Mouse (Mus musculus) thymus, postnatal 10 days (tissue): ENCODE data around the gene Coro2a.

Experiments used
- DNase-seq, 2 experiments: peaks; one replicate each; pipeline ENCODE4 v3.0.0; 2021; ENCODE audit warnings: low spot score in 2 of 2

Gene Coro2a

DNA sequence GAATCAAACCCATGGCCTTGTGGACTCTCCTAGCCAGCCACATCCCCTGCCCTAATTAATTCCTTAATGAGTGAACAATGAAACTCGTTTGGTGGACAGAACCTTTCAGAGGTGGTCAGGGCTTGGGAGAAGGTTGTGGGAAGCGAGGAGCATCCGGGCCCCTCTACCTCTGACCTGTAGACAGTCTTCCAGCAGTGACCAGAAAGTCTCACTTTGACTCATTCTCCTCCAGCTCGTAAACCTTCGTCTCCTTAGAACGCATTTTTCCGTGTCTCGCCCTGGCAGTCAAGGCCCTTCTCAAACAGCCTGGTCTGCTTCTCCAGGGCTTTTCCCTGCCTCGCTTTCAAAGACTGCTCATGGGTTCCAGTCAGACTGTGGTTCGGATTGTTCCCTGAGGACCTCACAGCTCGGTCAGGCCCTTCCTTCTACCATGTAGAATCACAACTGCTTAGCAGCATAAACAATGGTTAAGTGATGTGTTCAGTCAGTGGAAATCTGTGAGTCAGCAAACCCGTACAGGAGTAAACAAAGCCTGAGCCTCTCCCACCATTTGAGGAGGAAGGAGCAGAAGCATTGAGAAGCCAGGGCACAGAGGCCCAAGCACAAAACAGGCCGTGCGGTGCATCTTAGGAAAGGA is 41.8 kb downstream of the Coro2a start:
- no peak for DNase-seq

DNA sequence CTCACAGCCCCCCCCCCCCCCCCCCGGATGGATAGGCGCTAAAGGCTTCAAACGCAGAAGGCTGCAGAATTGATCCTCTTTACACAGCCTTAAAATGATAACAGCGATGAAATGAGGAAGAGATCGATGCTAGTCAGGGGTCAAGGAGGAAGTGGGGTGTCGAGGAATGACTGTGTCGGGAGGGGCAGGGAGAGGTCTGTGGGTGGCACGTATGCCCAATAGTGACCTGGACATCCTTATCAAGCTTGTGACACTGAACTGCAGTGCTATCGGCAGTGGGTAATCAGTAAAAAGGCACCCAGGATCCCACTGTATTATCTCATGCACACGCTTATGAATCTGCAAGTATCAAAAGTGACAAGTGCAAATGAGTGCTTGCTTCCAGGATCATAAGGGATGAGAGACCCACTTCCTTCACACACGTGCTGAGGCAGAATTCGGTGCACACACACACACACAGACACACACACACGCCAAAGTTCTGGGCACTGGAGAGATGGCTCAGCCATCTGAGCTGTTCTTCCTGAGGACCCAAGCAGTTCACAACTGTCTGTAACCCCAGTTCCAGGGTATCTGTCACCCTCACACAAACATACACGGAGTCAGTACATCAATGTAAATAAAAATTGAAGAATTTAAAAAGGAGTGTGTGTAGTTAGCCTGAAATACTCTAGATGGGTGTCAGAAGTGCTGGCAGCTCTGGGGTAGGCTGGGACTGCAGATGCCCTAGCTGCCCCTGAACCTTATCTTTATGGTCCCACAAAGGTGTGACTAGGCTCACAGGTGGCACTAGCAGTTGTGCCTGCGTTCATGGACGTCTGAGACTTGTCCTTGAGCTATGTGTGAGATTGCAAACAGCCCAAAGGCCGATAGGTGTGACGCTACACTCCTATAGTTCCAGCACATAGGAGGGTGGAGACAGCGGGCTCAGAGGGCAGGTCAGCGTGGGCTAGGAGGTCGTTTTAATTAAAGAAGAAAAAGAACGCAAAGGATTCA is 43.0 kb downstream of the Coro2a start:
- DNase-seq: no peak

DNA sequence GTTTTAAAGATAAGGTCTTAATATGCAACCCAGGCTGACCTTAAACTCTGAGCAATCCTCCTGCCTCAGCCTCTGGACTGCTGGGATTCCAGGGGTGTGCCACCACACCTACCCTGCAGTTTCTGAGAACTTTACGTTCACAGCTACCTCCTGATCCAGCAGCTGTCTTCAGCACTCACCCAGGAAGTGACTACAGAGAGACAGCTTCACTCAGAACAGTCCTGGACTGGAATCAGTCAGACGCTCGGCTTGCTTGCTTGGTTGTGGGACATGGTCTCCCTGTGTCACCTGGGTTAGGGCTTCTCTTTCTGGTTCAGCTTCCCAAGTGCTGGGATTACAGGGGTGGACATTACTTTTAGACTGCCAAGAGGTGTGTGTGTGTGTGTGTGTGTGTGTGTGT is 45.1 kb downstream of the Coro2a start:
- DNase-seq: no peak

DNA sequence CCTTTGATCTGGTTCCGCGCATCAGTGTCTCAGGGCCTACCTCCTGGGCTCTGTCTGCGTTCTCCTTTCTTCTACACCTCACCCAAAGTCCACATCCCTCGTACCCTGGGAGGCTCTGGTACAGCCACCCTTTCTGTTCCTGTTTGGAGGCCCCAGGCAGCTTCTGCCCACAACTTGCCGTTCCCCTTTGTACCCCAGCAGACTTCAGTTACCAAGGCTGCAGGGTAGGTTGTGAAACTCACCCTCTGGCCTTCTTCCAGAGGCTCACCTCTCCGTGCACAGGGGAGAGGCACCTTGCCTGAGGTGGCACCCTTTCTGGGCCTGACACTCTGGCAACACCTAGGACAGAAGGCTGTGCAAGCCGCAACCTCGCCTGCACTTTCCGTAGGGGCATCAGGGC is 46.2 kb downstream of the Coro2a start:
- no peak for DNase-seq

DNA sequence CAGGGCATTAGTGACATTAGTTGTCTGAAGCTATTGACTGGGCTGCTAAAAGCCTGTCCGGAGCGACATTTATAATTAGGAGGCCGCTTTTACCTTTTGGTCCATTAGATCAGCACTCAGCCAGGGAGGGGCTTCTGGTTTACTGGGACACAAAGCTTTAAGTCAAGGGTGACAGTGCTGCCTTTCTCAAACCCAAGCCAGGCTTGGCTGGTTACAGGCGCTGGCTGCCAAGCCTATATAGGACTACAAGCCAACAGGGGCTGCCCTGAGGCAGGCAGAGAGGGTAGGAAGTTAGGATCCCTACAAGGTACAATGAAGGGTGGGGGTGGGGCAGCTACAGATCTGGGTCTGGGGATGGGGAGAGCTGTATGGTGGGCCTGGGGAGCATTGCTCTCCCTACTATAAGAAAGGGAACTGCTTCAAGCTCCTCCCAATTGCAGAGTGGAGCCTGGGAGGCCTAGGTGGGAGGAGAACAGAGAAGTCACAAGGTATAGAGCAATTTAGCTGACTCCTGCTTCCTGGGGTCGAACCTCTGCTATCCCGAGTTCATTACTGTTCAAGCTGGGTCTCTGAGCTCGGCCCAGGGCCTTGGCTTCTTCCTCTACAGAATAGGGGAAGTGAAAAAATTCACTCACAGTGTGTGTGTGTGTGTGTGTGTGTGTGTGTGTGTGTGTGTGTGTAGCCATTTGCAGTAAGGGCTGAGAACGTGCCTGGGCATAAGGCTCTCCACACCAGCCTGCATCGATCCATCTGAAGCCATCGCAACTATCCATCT is 47.5 kb downstream of the Coro2a start:
- DNase-seq: no peak

DNA sequence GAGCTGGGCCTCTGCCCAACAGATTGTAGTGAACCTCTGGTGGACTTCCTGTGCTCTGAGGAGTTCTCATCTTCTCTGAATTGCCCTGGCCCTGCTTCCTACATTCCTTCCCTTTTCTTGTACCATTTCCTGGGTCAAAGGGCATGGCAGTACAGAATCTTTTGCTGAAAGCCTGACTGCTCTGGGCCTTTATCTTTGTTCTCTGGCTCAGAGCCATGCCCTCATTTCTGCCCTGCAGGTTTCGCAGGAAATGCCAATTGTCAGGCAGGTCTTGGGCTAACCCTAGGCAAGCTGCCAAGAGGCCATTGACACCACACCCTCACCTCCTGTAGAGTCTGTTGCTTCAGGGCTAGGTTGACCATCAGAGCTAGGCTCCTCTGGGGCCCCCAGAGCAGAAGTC is 48.1 kb downstream of the Coro2a start:
- DNase-seq: no peak

DNA sequence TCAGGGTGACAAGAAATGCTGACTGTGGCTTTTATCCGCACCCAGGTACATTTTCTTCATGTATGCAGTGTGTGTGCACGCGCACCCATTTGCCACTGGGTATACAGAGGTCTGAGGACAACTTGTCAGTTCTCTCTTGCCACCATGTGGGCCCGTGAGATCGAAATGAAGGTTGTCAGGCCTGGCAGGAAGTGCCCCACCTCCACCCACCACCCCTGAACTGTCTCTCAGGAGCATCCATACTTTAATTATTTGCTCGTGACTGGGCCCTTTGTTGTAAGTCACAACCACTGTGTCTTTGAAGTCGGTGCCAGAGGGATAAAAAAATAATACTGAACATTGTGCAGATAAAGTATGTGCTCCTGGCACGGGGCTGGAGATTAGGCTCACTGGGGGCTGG is 51.6 kb downstream of the Coro2a start:
- no peak for DNase-seq

DNA sequence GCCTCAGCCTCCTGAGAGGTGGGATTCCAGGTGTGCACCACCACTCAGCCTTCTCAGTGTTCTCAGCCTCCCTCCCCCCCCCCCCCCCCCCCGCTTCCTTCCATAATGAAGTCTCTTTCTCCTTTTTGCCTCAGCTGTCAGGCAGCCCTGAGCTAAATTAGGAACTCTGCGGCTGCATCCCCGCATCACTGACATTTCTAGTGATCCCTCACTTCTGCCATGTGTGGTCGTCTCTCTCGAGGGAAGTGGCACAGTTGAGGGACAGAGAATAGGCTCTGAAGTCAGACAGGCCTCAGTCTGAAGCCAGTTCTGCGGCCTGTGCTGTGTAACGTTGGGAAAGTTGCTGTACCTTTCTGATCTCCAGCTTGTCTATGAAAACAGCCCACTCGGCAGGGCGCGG is 52.0 kb downstream of the Coro2a start:
- no peak for DNase-seq

DNA sequence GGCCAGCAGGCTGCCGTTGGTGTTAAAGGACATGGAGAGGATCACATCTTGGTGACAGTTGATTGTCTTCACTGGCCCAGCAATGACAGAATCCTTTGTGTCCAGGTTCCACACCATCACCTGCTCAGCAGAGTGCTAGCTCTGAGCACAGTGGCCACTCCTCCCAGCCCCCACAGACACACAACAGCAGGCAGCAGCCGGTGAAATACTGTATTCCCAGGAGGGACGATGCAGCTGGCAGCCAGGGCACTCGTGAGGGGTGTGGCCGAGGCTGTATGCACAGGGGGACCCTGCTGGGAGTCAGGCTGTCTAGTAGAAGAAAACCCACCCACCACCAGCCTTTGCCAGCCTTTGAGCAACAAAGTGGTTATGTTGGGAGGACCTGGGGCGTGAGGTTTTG is 55.3 kb downstream of the Coro2a start:
- DNase-seq: no peak

DNA sequence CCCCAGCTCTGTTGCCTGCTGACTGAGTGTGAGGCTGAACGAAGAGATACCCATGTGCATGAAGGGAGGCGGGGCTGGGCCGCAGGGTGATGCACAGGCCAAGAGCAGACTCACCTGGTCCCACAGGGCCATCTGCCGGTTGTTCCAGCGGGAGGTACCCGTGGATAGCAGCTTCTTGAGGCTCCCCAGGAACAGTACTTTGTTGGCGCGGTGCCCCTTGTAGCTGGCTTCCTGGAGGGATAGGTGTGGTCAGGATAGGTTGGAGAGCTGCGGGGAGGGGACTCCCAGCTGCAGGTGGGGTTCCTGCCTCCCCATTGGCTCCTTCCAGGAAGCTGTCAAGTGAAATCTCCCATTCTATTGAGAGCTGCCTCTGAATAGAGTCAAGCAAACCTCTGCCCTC is 56.5 kb downstream of the Coro2a start:
- no peak for DNase-seq

DNA sequence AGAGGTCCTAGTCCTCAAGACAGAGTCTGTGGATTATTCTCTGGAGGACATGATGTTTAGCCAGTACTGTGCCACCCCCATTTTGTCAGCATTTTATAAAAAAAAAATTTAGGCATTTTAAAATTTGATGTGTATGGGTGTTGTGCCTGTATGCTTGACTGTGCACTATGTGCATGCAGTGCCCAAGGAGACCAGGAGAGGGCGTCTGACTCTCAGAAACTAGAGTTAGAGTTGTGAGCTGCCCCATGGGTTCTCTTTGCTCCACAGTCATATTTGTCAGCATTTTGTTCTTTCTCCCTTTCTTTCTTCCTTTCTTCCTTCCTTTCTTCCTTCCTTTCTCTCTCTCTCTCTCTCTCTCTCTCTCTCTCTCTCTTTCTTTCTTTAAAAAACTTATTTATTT is 57.7 kb downstream of the Coro2a start:
- peak in 1 of 2 experiments; percentile 37 for DNase-seq

DNA sequence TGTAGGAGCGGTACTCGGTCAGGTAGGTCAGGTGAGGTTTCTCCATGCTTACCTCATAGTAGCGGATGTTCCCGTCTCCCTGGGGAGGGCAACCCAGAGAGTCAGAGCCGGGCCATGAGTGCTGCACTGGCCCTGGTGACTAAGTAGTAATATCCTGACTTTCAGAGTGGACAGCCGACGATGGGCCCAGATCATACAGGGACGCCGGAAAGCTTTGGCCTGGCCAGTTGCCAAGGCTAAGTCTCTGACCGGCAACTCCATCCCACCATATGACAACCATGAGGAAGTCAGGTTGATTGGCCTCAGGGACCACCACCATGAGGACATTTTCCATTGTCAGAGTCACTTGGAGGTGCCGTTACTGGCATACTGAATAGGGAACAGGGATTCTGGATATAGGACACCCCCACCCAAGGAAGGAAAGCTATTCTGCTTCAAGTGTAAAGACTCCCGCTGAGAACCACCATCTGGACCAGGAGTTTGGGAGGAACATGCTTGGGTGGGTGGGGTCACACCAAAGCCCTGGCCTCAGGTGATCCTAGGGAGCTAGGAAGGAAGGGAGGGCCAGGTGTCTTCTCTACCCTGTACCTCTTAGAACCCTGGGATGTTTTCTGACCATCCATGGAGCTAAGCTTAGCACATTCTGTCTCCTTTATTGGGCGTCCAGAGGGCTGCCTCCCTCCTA is 58.5 kb downstream of the Coro2a start:
- no peak for DNase-seq

DNA sequence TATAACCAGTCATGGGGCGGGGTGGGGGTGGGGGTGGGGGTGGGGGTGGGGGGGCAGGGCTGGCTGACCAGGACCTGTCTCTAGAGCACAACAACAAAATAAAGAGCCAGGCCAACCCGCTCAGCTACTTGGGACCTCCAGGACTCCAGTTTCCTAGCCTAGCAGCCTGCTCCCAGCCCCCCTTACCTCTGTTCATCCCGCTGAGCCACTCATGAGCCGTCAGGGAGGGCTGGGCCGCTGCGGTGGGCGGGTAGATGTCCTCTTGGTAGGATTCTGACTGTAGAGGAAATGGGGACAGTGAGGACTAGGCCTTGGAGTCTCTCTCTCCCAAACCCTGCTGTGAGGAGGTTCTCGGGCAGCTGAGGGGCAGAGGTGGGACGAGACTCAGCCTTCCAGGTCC is 60.3 kb downstream of the Coro2a start:
- DNase-seq: no peak

DNA sequence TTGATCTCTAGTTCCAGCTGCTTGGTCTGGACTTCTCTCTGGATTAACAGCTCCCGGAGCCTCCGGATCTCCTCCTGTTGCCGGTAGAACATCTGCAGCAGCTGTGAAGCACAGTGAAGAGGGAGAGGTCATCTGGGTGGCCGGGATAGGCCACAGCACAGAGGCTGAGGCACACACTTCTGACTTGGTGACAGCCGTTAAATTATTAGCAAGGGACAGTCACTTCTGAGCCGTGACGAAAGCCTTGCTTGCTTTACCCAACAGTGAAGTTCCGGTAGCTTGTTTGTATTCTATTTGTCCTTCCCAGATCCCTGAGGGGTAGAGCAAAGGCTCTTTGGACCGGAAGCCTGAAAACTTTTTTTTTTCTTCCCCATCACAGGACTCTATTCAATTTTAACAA is 62.8 kb downstream of the Coro2a start:
- DNase-seq: no peak

DNA sequence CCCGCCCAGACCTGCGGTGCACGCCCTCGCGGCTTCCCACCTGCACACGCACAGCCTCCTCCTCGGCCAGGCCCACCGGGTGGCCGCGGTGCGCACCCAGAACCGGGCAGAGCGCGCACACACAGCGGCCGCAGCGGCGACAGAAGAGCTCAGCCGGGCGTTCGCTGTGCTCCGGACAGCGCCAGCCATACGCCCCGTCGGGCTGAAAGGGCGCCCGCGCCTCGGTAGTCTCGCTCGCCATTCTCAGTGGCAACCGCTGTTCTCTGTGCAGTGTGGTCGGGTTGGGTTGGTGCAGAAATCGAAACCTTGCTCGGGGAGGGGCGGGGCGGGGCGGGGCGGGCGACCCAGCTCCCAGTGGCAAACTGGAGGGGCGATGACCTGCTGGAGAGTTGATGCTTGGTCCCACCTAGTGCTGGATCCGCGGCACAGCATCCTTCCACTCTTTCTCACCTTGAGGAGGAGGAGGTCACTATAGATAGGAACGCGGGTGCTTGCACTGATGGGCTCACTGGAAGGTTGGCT is 66.1 kb downstream of the Coro2a start, which contains the start of gene Trim14:
Gene Trim14, minus strand, starts transcription at position 302 of the 522 bp plus-strand sequence.
- peak; percentile 62 for DNase-seq

DNA sequence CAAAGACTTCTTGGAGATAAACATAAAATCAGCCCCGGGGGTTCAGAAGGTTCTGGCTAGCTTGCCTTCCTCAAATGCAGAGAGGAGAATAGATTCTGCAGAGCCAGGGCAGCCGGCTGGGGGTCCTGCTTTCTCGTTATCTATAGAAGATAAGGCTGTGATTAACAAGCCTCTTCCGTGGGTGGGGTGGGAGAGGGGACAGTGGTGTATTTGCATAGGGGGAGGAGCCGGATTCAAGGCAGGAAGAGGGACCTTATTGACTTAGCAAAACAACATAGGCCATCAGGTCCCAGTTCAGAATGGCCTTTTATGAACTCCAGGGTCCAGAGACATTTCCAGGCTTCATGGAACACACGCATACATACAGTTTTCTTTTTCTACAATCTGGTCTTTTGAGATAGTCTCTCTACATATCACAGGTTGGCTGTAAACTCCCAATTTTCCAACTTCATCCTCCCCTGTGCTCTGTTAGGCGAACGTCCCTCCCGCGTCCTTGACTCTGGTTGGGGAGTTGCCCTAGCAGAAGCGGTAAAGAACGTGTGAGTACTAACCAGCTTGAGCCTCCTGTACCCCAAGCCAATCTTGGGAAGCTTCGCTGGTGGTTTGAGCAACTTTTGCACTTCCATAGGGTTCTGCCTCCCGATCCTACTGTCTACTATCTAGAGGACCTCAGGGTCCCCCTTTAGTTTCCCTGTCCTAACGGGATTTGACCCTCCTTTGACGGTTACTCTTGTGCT is 66.7 kb downstream of the Coro2a start:
- peak; percentile 13 to 38 for DNase-seq

DNA sequence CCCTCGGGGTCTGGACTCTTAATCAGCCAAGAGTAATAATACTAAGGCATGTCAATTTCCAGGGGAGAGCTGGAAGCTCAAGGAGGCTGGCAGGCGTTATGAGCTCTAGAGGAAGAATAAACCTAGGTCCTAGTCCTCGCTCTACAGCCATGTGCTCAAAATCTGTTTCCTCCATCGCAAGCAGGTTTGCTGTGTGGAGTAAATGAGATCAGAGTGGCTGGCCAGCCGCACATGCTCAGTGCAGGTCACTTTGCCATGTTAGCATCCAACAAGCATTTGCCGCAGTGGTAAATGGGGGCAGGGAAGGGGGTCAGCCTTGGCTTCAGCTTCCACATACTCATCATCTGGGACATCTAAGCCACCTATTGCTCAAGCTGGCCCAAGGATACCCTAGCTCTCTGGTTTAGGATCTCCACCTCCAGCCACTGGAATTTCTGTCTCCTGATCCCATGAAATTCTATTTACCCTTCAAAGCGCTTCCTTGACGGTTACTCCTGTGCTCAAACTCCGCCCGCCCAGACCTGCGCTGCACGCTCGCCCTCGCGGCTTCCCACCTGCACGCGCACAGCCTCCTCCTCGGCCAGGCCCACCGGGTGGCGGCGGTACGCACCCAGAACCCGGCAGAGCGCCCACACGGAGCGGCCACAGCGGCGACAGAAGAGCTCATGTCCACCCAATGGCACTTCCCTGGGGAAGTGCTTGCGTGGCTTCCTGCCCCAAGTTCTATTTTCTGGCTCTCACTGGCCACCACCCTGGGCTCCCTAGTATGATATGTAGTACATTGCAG is 67.9 kb downstream of the Coro2a start:
- peak in 1 of 2 experiments; percentile 31 for DNase-seq

DNA sequence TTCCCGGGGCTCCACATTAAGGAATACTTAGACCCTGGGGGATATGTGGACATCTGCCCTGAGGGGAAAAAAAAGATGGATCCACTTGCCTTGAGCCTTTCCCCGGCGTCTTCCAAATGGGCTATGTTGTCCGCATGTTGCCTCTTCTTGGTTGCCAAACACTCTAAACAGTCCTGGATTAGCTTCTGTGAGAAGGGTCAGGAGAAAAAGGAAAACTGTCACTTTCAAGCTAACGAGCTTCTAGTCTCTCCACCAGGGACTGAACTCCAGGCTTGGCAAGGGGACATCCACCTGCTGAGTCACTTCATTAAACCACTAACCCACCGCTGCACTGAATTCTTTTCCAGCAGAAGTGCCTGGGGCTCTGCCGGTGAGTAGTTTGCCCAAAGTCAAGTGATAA is 69.1 kb downstream of the Coro2a start:
- DNase-seq: no peak

DNA sequence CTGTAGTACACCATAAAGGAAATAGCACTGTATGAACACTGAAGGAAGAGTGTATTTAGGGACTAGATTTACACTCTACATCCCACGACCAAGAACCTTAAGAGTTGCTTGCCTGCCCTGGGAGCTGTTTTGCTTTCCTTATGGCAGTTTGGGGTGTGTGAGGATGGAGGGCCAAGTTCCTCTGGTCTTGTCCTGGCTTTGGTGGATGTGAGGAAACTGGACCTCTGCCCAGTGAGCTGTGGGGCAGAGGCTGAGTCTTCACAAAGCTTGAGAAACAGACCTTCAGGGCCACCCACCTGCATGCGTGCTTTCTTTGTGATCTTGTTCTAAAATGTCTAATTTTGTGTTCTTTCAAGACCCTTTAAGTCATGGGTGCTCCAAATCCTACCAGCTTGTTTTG is 69.5 kb downstream of the Coro2a start:
- no peak for DNase-seq

DNA sequence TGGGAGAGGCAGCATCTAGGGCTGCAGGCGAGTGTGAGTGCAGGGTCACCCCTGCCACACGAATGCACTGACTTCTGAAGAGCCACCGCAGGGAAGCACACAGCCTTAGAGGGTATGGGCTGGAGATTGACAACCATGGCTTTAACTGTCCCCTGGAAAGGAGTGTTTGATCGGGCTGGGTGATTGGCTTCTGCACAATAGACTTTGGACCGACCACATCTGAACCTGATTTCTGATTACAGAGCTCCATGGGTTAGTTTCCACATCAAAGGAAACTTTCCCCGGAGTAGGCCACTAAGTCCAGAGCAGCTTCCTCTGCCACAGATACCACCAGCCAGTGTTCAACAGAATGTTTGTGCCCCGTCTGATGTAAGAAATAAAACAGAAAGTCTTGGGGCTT is 72.3 kb downstream of the Coro2a start:
- no peak for DNase-seq
